Mouse (Mus musculus) kidney, adult 8-10 months (tissue): ENCODE measurements around the gene Tet3.
A peak's percentile ranks its signal among the peaks of the same experiment; 100 is the strongest.

Experiments used
- DNase-seq, 2 experiments: peaks; one replicate each; pipeline ENCODE4 v3.0.0; 2022

Tet3 gene

DNA sequence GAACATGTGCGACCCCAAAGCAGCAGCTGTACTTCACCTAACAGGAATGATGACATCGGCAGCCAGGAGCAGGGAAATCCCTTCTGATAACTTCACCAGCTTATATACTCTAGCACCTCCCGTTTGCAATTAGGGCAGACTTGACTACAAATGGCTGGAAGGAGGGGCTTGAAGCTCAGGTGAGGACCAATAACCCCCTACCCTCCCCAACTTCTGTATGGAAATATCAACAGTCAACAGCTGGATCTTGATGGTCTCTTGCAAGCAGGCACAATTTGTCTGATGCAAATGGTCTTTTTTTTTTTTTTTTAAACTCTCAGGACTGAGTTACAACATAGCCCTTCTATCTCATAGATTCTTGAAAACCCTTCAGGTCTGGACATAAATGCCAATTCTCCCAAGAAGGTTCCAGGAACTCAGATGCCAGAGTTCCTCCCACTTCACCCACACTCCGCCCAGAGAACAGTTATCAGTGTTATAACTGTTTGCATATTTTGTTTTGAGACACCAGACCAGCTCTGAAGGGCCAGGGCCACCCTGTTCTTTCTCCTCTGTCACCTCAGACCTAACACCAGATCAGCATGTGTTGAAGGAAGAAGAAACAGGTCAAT is at the start of gene Tet3:
TSS of gene Tet3 (minus strand) at position 51 of the 611 bp plus-strand sequence.
- DNase-seq, result no peak

DNA sequence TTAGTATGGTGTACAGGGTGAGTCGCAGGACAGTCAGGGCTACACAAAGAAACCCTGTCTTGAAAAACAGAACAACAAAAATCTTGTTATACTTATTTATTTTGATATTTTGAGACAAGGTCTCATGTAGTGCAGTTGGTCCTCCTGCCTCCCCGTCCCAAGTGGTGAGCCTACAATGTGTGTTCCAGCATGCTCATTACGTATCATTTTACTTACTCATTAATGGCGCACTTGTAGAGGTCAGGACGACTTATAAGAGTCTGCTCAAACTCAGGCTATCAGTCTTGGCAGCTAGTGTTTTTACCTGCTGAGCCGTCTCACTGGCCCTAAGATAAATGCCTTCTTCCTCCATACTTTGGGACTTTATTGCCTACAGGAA is 48.3 kb upstream of the Tet3 start:
- DNase-seq, result no peak

GRCm38 (mm10) chr6:83506258-83507167 is 47.6 kb upstream of the Tet3 start, which contains the start of gene Dguok:
TSS of gene Dguok (minus strand) at chr6:83506969.
- peak; percentile 97 to 98 for DNase-seq

DNA sequence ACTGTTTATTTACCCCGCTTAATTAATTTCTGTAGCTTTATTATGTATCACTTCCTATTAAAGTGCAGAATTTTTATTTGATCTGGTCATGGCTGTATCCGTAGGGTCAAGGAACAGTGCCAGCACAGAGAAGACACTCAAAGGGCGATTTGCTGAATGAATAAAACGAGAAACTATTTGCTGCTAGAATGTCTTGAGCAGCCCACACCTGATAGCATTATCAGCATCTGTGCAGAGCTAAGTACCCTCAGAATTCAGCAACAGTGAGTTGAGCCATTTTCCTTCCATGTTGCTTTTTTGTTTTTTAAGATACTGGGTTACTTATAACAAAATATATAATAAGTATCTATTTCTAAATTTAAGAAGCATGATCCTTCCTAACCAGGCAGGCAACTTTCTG is 46.7 kb upstream of the Tet3 start:
- no peak for DNase-seq

- DNase-seq, result no peak
Measured at GRCm38 (mm10) chr6:83503361-83503760, 44.5 kb upstream of the Tet3 start.

DNA sequence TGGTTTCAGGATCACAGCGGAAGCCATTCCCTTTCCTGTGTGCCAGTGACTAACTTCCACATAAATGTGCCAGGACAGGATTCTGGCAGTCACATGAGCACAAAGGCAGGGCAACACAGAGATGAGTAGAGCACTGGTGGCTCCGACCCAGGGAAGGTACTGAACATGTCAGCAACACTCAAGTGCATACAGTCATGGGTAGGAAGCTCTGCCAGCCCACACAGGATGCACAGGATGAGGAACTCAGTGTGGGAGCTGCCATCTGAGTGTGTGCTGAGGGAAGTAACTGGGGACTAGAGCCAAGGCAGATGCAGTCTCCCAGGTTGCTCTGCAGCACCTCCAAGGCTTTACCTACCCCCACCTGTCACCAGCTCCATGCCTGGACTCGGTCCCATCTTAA is 43.8 kb upstream of the Tet3 start:
- DNase-seq, result no peak

DNA sequence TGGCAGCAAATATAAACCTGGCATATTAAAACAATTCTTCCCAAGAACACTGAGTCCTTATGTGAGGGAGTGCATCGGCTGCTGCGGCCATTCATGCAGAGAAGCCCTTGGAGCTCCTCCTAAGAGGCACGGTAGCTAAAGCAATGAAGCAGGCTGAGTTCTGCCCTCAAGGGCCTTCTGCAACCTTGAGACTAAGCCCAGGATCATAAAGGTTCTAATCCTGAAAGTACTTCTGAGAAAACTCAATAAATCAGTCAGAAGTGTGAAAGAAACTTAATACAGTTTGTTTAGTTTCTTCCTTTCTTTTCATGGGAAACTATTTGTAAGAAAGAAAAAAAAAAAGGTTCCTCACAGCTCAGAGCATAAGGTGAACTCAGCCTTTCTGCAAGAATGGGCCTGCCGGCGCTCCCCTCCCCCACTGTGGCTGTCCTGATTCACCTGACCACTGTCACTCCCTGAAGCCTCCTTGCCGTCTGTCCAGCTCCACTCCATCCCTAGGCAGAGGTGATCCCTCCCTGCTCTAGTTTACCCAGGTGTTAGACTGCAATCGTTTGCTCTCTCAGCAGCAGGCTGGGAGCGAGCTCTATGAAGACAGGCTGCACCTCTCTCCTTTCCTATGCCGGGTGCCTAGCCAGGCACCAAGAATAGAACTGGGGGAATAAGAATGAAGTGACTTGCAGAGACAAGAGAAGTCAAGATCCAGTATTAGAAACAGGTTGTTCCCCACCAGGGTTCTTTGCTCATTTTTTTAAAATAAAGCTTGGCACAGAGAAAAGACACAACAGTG is 42.8 kb upstream of the Tet3 start:
- DNase-seq, result no peak

GRCm38 (mm10) chr6:83500462-83500861 is 41.6 kb upstream of the Tet3 start:
- DNase-seq, result no peak

- no peak for DNase-seq
Measured at GRCm38 (mm10) chr6:83499078-83499477, 40.2 kb upstream of the Tet3 start.

GRCm38 (mm10) chr6:83496753-83497710 is 38.1 kb upstream of the Tet3 start:
- peak; percentile 42 to 72 for DNase-seq

- no peak for DNase-seq
Measured at GRCm38 (mm10) chr6:83496009-83496752, 37.3 kb upstream of the Tet3 start.

- DNase-seq, result no peak
Measured at GRCm38 (mm10) chr6:83490622-83491021, 31.7 kb upstream of the Tet3 start.

GRCm38 (mm10) chr6:83488200-83488599 is 29.3 kb upstream of the Tet3 start:
- DNase-seq, result no peak

GRCm38 (mm10) chr6:83487298-83487697 is 28.4 kb upstream of the Tet3 start:
- DNase-seq, result no peak

DNA sequence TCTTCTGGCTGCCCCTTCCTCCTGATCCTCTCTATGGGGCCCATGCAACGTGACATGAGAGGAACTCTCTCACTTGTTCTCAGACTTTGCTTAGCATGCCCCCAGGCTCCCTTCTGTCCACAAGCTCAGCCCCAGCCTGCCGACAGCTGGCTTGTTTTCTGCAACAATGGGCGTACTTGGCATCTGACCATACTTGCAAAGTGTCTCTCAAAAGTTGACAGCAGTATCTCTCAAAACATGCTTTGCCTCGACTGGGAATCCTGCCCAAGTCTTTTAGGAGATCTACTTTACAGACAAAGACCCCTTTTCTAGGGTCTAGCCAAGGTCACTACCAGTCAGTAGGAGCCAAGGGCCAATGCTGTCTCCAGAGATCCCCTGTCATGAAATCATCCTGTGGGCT is 27.0 kb upstream of the Tet3 start:
- DNase-seq, result no peak

DNA sequence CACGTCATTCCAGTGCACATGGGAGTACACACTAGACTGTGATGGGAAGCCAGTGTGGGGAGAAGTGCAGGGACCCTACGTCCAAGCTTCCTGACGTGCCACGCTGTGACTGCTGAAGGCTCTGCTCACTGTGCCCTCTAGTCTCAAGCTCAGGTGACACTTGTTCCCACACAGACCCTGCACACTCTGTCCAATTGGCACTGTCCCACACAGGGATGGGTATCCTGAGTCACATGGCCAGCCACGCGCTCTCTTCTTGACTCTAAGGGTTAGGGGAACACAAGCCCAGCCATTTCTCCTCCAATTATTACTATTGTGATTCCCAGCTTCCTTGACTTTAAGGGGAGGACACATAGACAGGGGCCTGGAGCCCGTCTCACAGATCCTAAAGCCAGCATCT is 24.9 kb upstream of the Tet3 start:
- DNase-seq, result no peak

GRCm38 (mm10) chr6:83482418-83483085 is 23.7 kb upstream of the Tet3 start:
- peak in 1 of 2 experiments; percentile 59 for DNase-seq

GRCm38 (mm10) chr6:83480019-83480655 is 21.3 kb upstream of the Tet3 start:
- no peak for DNase-seq

GRCm38 (mm10) chr6:83479193-83479592 is 20.3 kb upstream of the Tet3 start:
- DNase-seq, result no peak

DNA sequence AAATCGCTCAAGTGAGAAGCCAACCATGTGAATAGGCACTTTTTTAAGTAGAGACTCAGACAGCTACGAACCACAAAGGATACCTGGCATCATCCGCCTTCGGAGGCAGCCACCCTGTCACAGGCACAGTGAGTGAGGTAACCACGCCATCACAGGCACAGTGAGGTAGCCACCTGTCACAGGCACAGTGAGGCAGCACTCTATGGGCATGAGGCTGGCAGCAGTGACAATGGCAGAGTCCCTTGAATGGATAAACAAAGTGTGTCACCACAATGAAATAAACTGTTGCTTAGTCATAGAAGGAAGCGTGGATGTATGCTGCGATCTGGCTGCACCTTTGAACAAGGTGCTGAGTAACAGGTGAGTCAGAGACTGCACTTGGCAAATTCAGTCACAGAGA is 19.7 kb upstream of the Tet3 start:
- no peak for DNase-seq
